Mouse (Mus musculus) testis, adult 2 months (tissue): ENCODE measurements around the gene Denr. TPM values are rescaled to one million over a fixed set of nuclear protein-coding genes. Genes with fewer than 3 reads are reported as not detected.

Source experiments
- H3K27ac ChIP-seq: fragments of 200-500 bp; 2 replicates; pipeline ENCODE4 v1.5.1; 2012; ENCODE audit warnings: low read depth, low read length; ENCODE audit not compliant: control insufficient read depth, insufficient read depth
- H3K27me3 ChIP-seq: fragments of 200-500 bp; 2 replicates; pipeline ENCODE4 v1.6.1; 2012; ENCODE audit warnings: mild to moderate bottlenecking, low read length, moderate library complexity; ENCODE audit not compliant: control insufficient read depth, insufficient read depth
- H3K36me3 ChIP-seq: fragments of 200-500 bp; 2 replicates; pipeline ENCODE4 v1.6.1; 2012; ENCODE audit warnings: mild to moderate bottlenecking, low read length; ENCODE audit not compliant: control insufficient read depth, insufficient read depth
- H3K4me1 ChIP-seq: fragments of 200-500 bp; 2 replicates; pipeline ENCODE4 v1.6.1; 2012; ENCODE audit warnings: low read length; ENCODE audit not compliant: control insufficient read depth, insufficient read depth
- H3K4me3 ChIP-seq: fragments of 200-500 bp; 2 replicates; pipeline ENCODE4 v1.5.1; 2012; ENCODE audit warnings: low read depth, mild to moderate bottlenecking, low read length, moderate library complexity, mixed read lengths; ENCODE audit not compliant: control insufficient read depth
- CTCF ChIP-seq: fragments of 200-500 bp; IDR thresholded peaks from 2 replicates; pipeline ENCODE4 v1.5.1; 2012; ENCODE audit warnings: low read depth, mild to moderate bottlenecking, inconsistent platforms, low read length, moderate library complexity; ENCODE audit not compliant: control insufficient read depth, insufficient read depth, insufficient replicate concordance
- POLR2A ChIP-seq: fragments of 200-500 bp; IDR thresholded peaks from 2 replicates; pipeline ENCODE4 v1.6.1; 2012; ENCODE audit warnings: low read depth, mild to moderate bottlenecking, inconsistent platforms, low read length, moderate library complexity; ENCODE audit not compliant: control insufficient read depth
- polyA plus RNA-seq: library from polyadenylated mRNA; depleted of rRNA; stranded (reverse); fragments of >200 nt; gene quantifications from 2 replicates; pipeline ENCODE4 v1.2.3, GENCODE M21; 2012; rRNA removed

The Denr gene
- polyA plus RNA-seq, 1 experiment: 40.6 TPM

DNA sequence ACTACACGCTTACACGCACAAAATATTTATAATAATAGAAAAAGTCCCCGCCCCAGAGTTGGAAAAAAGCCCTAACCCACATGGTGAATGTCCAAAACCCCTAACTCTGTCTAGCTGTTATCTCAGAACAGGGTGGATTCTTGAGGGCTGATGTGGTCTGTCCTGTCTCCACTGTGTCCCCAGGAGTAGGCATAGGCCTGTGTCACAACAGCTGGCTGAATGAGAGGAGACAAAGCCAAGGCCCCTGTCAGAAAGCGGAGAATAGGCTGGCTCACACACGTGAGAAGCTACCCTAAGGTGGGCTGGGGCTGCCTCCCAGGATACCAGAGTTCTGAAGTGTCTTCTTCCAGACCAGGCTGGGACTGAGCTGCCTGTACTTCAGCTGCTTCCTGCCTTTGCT is 71.2 kb downstream of the Denr start:
- TF ChIP-seq POLR2A: no peak
- TF ChIP-seq CTCF: no peak
- H3K27ac ChIP-seq: no peak overlapping the region
- no peaks in the 10 kb centered on the region for H3K27me3 ChIP-seq
- no peaks in the 10 kb centered on the region for H3K36me3 ChIP-seq
- H3K4me3 ChIP-seq: no peak overlapping the region
- peaks cover 8% of the 10 kb centered on the region for H3K4me1 ChIP-seq

Other genes with a start within 250 kb of the Denr start
- gene Clip1, start 222.6 kb upstream of the Denr start, polyA plus RNA-seq: 96.1 and 101 TPM in 2 replicates
- gene Zcchc8, start 186.1 kb upstream of the Denr start, polyA plus RNA-seq: 49.2 and 54.8 TPM in 2 replicates
- 14.5 and 16.0 TPM in 2 replicates for gene Rsrc2, start 157.8 kb upstream of the Denr start, polyA plus RNA-seq
- 10.0 and 11.3 TPM in 2 replicates for gene Kntc1, start 157.5 kb upstream of the Denr start, polyA plus RNA-seq
- gene Hcar2, start 41.7 kb upstream of the Denr start, polyA plus RNA-seq: 0.05 and 0.11 TPM in 2 replicates
- 0.05 and 0.17 TPM in 2 replicates for gene Hcar1, start 27.2 kb upstream of the Denr start, polyA plus RNA-seq
- 10.8 and 12.3 TPM in 2 replicates for gene Gm43518, start 20.2 kb downstream of the Denr start, polyA plus RNA-seq
- 70.8 and 79.8 TPM in 2 replicates for gene Ccdc62, start 23.5 kb downstream of the Denr start, polyA plus RNA-seq
- gene Hip1r, start 66.5 kb downstream of the Denr start, polyA plus RNA-seq: 8.7 and 11.0 TPM in 2 replicates
- 46.6 and 47.7 TPM in 2 replicates for gene Vps37b, start 125.1 kb downstream of the Denr start, polyA plus RNA-seq
- gene Abcb9, start 188.6 kb downstream of the Denr start, polyA plus RNA-seq: 21.6 and 24.8 TPM in 2 replicates
- gene Ogfod2, start 205.1 kb downstream of the Denr start, polyA plus RNA-seq: 50.9 and 57.5 TPM in 2 replicates
- 28.3 and 35.7 TPM in 2 replicates for gene Arl6ip4, start 208.9 kb downstream of the Denr start, polyA plus RNA-seq